Mouse (Mus musculus): ENCODE data around the gene Nrbp1.

Gene Nrbp1

DNA sequence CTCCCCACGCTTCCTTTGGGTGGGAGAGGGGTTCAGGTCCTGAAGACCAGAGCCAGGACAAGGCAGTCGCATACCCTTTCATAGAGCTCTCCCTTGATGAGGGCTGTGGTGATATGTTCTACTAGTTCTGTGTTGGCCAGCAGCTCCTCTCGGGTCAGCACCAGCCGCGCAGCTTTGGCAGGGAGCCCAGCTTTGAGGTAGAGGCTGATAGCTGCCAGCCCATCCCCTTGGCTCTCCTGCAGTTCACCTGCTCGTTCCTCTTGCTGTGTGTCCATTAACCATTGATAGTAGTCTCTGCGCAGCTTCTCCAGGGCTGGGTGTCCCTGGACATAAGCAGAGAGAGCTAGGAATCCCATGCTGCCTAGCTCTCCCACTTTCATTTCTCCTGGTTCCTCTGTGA, 25.4 kb downstream of the Nrbp1 start:
- DNase-seq (ENCODE audit: low read depth), result no peak

- no peak for DNase-seq (ENCODE audit: low read depth)
These were observed 27.0 kb downstream of the Nrbp1 start for GRCm38 (mm10) chr5:31267686-31268085.

DNA sequence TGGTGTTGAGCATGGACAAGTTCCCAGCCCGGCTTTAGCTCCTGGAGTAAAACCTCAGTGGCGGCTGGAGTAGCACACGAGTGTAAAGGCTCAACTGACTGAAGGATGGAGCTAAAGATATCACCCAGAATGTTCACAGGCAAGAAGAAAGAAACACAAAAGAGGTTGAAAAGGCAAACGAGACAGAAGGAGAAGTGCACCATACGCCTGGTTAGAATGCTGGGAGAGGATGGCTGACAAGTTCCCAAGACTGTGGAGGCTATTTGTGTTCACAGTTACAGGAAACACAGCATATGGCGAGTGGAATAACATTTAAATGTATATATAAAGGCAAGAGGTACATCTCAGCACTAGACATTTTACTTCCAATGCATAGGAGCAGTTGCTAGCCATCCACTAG, 32.4 kb downstream of the Nrbp1 start:
- no peak for DNase-seq (ENCODE audit: low read depth)

GRCm38 (mm10) chr5:31279245-31279988, 38.8 kb downstream of the Nrbp1 start:
- no peak for DNase-seq (ENCODE audit: low read depth)

- DNase-seq (ENCODE audit: low read depth), result peak; percentile 74
These were observed 47.6 kb downstream of the Nrbp1 start for GRCm38 (mm10) chr5:31288225-31288624.

DNA sequence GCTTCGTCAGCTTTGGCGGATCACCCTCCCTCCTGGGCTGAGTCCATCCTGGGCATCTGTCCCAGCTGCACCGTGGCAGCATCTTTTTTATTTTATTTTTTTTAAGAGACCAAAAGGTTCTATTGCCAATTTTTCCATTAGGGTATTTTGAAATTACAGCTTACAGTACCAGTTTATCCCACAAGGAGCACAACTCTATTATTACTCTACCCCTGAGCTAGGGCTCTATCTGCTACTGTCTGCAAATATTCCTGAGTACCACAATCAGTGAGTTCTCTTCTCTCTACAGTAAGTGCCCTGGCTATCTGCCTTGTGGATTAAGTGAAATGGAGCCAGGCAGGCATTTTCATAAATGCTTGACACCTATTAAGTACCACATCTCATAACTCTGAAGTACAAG, 48.0 kb downstream of the Nrbp1 start:
- DNase-seq (ENCODE audit: low read depth), result no peak

GRCm38 (mm10) chr5:31289626-31290230, 49.1 kb downstream of the Nrbp1 start:
- DNase-seq (ENCODE audit: low read depth), result peak; percentile 42

DNA sequence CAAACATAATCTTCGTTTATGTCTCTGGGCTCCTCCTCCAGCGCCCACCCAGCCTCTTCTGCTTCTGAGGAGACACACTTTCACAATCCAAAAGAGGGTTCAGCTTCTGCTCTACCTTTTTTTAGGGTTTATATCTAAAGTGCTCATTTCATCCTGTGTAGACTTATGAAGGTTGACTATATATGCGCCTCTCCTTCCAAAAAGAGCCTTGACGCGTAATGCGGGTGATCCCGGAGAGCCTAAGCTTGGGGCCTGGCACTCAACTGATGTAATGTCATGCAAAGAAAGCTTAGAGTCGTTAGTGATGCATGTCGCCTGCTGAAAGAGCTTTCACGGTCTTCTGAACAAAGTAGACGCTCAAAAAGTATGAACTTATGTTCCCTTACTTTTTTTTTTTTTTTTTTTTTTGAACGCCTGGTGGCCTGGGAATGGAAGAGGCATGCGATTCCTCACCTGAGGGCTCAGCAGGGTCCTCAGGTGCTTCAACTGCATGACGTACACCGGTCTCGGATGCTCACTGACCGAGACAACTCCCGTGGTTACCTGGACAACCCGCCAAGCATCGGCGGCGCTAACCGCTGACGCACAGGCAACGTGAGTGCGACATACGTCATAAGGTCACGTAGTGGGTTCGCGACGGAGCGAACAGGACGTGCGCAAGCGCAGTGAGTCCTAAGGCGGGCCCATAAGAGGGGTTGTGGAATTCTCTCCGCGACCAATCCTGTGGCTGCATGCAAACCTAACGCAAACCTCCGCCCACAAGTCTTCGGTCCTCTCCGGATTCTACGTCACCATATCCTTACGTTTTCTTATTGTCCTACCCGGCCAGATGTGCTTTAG, 50.1 kb downstream of the Nrbp1 start, which contains the start of gene Ift172:
Gene Ift172 (minus strand): TSS at position 596 of the 840 bp plus-strand sequence.
- DNase-seq (ENCODE audit: low read depth), result peak; percentile 99

- DNase-seq (ENCODE audit: low read depth), result no peak
These were observed 50.7 kb downstream of the Nrbp1 start for GRCm38 (mm10) chr5:31291361-31291688.

DNA sequence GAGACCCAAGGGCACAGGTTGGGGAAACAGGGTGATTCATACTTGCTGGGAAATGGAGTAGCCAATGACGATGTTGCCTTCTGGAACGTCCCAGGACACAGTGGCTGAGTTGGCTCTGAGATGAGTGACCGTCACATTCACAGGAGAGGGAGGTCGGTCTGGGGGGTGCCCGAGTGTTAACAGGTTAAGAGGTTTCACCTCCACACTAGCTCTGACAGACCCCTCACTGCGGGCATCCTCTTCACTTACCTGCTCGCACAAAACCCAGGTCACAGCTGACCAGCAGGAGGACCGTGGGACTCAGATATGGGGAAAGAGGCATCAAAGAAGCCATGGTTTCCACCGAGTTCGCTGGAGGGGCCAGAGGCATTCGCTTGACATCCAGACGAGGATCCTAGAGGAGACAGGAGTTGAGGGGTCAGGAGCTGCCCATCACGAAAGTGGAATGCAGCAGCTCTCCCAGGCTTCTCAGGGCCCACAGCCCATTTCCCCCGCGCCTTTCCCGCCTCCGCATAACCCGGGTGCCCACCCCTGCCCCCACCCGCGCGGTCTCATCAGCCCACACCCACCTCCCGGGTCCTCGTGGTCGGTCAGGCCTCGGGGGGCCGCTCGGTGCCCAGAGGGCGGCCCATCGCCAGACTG, 54.4 kb downstream of the Nrbp1 start:
- DNase-seq (ENCODE audit: low read depth), result no peak

DNA sequence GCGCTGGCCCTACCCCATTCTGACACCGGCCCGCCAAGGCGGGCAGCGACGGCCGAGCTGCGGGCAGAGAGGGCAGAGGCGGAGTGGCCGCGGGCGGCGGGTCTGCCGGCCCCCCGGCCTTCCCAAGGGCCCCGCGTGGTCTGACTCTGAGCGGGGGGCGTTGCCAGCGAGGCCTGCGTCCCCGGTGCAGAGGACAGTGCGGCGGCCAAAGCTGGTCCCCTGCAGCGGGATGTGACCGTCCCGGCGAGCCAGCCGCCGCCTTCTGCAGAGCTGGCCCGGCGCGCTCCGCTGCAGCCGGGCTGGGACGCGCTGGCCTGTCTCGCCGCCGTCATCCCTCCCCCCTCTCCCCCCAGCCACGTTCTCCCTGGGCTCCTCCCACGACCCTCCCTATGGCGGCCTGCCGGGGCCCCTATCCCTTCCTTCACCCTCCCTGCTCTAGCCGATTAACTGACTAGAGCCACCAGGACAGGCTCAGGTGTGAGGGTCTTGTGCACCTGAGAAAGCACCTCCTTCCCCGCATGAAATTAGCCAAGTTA, 55.0 kb downstream of the Nrbp1 start, which contains the start of gene Fndc4:
Gene Fndc4 (minus strand): TSS at position 475 of the 536 bp plus-strand sequence.
- no peak for DNase-seq (ENCODE audit: low read depth)

GRCm38 (mm10) chr5:31297047-31297757, 56.5 kb downstream of the Nrbp1 start, which contains the start of gene Gckr:
Gene Gckr (plus strand): TSS chr5:31297443.
- DNase-seq (ENCODE audit: low read depth), result no peak

DNA sequence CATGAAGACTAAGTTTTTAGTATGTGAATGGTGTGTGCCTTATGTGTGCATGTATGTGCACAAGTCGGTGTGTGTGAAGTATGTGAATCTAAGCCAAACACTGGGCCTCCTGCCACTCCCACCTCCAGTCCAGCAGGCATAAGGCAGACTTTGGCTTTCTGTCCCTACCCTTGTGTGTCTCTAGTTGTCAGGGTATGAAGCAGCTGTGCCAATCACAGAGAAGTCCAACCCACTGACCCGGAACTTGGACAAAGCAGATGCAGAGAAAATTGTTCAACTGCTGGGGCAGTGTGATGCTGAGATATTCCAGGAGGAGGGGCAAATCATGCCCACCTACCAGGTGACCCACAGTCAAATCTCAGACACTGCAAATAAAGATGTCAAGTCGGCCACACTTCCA, 57.3 kb downstream of the Nrbp1 start:
- no peak for DNase-seq (ENCODE audit: low read depth)

DNA sequence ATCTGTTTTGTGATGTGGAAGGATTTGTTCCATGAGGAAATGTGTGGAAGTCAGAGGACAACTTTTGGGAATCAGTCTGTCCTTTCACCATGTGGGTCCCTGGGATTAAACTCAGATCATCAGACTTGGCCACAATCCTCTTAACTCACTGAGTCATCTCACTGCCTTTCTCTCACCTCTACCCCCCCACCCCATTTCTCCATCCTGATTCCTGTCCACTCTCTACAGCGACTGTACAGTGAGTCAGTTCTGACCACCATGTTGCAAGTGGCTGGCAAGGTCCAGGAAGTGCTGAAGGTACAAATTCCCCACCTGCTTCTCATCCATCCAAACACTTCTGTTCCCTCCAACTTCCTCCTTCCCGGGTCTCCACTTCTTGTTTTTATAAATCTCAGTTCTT, 57.8 kb downstream of the Nrbp1 start:
- peak; percentile 16 for DNase-seq (ENCODE audit: low read depth)
